In the genomic region with DNA sequence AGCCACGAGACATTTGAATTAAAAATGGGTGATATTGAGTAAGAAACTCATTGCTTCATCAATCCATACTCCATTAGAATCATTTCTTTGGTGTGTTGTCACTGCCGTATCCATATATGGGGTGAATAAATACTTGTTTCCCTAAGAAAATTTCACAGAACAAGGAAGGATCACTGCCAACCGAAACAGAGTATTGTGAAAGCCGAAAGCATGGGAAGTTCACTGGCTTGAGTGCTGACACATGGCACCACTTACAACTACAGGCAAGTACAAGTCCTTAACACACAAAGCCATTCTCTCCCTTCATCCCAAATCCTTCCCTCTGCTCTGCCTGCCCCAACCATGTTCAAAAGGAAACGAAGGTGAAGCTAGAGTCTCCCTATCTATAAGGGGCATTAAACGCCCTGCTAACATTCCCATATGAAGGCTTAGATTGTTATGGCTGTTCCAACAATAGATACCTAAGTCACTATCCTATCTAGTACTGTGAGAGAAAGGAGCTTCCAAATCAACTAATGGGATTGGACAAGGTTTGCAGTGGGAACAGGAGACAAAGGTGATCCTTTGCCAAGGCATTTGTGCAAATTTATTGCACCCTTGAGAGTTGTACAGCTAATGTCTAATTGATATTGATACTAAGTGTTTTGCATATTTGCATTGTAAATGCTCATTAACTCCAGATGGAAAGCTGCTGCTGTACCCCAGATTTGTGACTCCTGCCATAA, we compare ENCODE assay signal across 27 mouse cellular contexts.
DNase-seq lines count a peak whose midpoint lies in the region; ATAC-seq and TF ChIP-seq lines count a peak whose summit lies in the region.
"Had no signal": no experiment of that assay in that cellular context is flagged by ENCODE, and none has a peak within 500 bp of the region (broad histone marks: within the 10 kb centered on the region; RNA-seq: fewer than 3 reads in every experiment).

No protein-coding gene starts in this region.

- no peak overlapping the region for H3K27ac ChIP-seq in neural tube, embryonic 13.5 days (replicated peaks)
- no peak overlapping the region for H3K27ac ChIP-seq in lung, postnatal 0 days (ENCODE audit: low read length)
- H3K27ac ChIP-seq: embryonic facial prominence, embryonic 13.5 days; forebrain, embryonic 13.5 days; heart, embryonic 10.5 days; heart, embryonic 15.5 days; kidney, postnatal 0 days; liver, embryonic 15.5 days; macrophage had no signal

- H3K9me3 ChIP-seq in neural tube, embryonic 13.5 days: no peaks in the 10 kb centered on the region
- no peaks in the 10 kb centered on the region for H3K9me3 ChIP-seq in lung, postnatal 0 days (ENCODE audit: low read length)
- H3K9me3 ChIP-seq: embryonic facial prominence, embryonic 13.5 days; forebrain, embryonic 13.5 days; heart, embryonic 10.5 days; heart, embryonic 15.5 days; liver, embryonic 15.5 days had no signal

- H3K27me3 ChIP-seq in neural tube, embryonic 13.5 days: no peaks in the 10 kb centered on the region
- no peaks in the 10 kb centered on the region for H3K27me3 ChIP-seq in lung, postnatal 0 days (replicated peaks; ENCODE audit: insufficient read depth, low read length)
- H3K27me3 ChIP-seq: CH12.LX; embryonic facial prominence, embryonic 13.5 days; forebrain, embryonic 13.5 days; heart, embryonic 15.5 days; liver, embryonic 15.5 days had no signal

- H3K4me2 ChIP-seq in neural tube, embryonic 13.5 days: no peak overlapping the region
- H3K4me2 ChIP-seq in lung, postnatal 0 days (replicated peaks; ENCODE audit: low read depth, low read length): no peak overlapping the region
- H3K4me2 ChIP-seq: embryonic facial prominence, embryonic 13.5 days; forebrain, embryonic 13.5 days; heart, embryonic 15.5 days; liver, embryonic 15.5 days had no signal

- TF ChIP-seq EP300 in lung, postnatal 0 days (IDR thresholded peaks at IDR 0.05): peak; percentile 89

- no peak overlapping the region for H3K9ac ChIP-seq in neural tube, embryonic 13.5 days
- no peak overlapping the region for H3K9ac ChIP-seq in lung, postnatal 0 days (replicated peaks; ENCODE audit: low read depth)
- H3K9ac ChIP-seq: embryonic facial prominence, embryonic 13.5 days; forebrain, embryonic 13.5 days; heart, embryonic 15.5 days; liver, embryonic 15.5 days had no signal

- no peak for TF ChIP-seq CTCF in lung, postnatal 0 days (IDR thresholded peaks at IDR 0.05)

- no peaks in the 10 kb centered on the region for H3K36me3 ChIP-seq in neural tube, embryonic 13.5 days
- H3K36me3 ChIP-seq in lung, postnatal 0 days (ENCODE audit: insufficient read depth, low read length): no peaks in the 10 kb centered on the region
- H3K36me3 ChIP-seq: embryonic facial prominence, embryonic 13.5 days; heart, embryonic 10.5 days; heart, embryonic 15.5 days; liver, embryonic 15.5 days had no signal

- peak; percentile 1 for DNase-seq in embryo, embryonic 10 days (ENCODE audit: low spot score)
- no peak for DNase-seq in embryo, embryonic 9.5 days (ENCODE audit: extremely low spot score)
- DNase-seq in neural tube, embryonic 10.5 days (ENCODE audit: extremely low spot score, low spot score): no peak
- DNase-seq in lung, postnatal 0 days (ENCODE audit: low spot score): peak; percentile 94
- DNase-seq in lung, postnatal 4 days: peak; percentile 48 to 56
- DNase-seq in left cerebral cortex, adult 18-20 months (ENCODE audit: low spot score in 2 of 2): no peak
- no peak for DNase-seq in urinary bladder, adult 2 months (ENCODE audit: low spot score)
- DNase-seq: adrenal gland, postnatal 10 days; cerebellum, adult 8-10 months; cerebellum, postnatal 36 days; embryo, embryonic 11 days; gastrocnemius, postnatal 25 days; kidney, adult 8-10 months; layer of hippocampus, postnatal 36 days; liver; midbrain, embryonic 14.5 days; thymus, postnatal 4 days had no signal

- no peak overlapping the region for H3K4me3 ChIP-seq in neural tube, embryonic 13.5 days
- H3K4me3 ChIP-seq in lung, postnatal 0 days (ENCODE audit: low read depth, low read length): no peak overlapping the region
- H3K4me3 ChIP-seq: embryonic facial prominence, embryonic 13.5 days; forebrain, embryonic 13.5 days; heart, embryonic 10.5 days; heart, embryonic 15.5 days; liver, embryonic 15.5 days had no signal

- H3K4me1 ChIP-seq in neural tube, embryonic 13.5 days (replicated peaks): 0 out of 2 replicates have a peak, but pooled peaks cover 3% of the 10 kb centered on the region
- 0 out of 2 replicates have a peak, but pooled peaks cover 3% of the 10 kb centered on the region for H3K4me1 ChIP-seq in lung, postnatal 0 days (ENCODE audit: insufficient read depth, low read depth, low read length)
- H3K4me1 ChIP-seq: embryonic facial prominence, embryonic 13.5 days; forebrain, embryonic 13.5 days; heart, embryonic 10.5 days; heart, embryonic 15.5 days; liver, embryonic 15.5 days had no signal

- 89% methylated on average over 6 of the region's 6 CpGs for WGBS in neural tube, embryonic 13.5 days
- WGBS in lung, postnatal 0 days: 59% methylated on average over 6 of the region's 6 CpGs

- ATAC-seq in neural tube, embryonic 13.5 days (ENCODE audit: low read depth): peak; percentile 76
- peak; percentile 91 for ATAC-seq in lung, postnatal 0 days
- ATAC-seq: forebrain, embryonic 13.5 days; intestine, embryonic 16.5 days had no signal

Comparison
In these comparisons a context has a peak if more than half of its experiments do, and no peak if none do; other contexts are left out.
1. DNase-seq: peak in embryo, embryonic 10 days (single experiment), lung, postnatal 0 days (single experiment) and lung, postnatal 4 days (2 of 2); none in embryo, embryonic 9.5 days (single experiment), neural tube, embryonic 10.5 days (single experiment), left cerebral cortex, adult 18-20 months (0 of 2) and urinary bladder, adult 2 months (single experiment).